Mouse (Mus musculus) adrenal gland, postnatal 10 days (tissue): ENCODE results near the gene Slc5a2. TPM values are rescaled to one million over a fixed set of nuclear protein-coding genes. Genes with fewer than 3 reads are reported as not detected.

Experiments
- DNase-seq: peaks from one replicate; pipeline ENCODE4 v3.0.0; 2021; ENCODE audit warnings: mixed read lengths
- long read RNA-seq, 2 experiments: library from polyadenylated mRNA; stranded (forward); transcript quantifications; one replicate each; pipeline ENCODE4 v2.0.0; 2021
- total RNA-seq, 2 experiments: library from RNA; stranded (reverse); gene quantifications; 2 replicates each; pipeline ENCODE4 v1.2.3; 2021

The Slc5a2 gene
- under 1 TPM in 1 of 2 experiments, not detected in 1; 0.27 TPM for total RNA-seq
- long read RNA-seq, experiment 1, result 0 reads
- long read RNA-seq, experiment 2, transcript Slc5a2-202 (14 exons, 2,277 nt), result major isoform, 18 of 30 reads
- long read RNA-seq, experiment 2, partial matches to known transcripts, result 9 of 30 reads
- long read RNA-seq, experiment 2, other reads (novel, unspliced or antisense), result 3 of 30 reads

DNA sequence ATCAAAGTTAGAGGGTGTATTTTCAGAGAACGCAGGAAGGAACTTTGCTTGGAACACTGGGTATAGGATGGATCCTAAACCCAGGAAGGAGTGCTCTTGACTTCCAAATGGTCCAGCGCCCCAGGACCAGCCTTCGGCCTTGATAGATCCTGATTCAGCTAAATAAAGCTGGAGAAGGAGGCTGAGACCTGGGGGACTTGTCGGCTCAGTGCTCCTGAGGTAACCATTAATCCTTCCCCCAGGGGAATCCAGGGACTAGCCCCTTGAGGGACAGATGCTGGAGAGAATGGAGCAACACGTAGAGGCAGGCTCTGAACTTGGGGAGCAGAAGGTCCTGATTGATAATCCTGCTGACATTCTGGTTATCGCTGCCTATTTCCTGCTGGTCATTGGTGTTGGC, at the start of gene Slc5a2:
Gene Slc5a2 (plus strand): TSS at position 247 of the 400 bp plus-strand sequence.
- no peak for DNase-seq

DNA sequence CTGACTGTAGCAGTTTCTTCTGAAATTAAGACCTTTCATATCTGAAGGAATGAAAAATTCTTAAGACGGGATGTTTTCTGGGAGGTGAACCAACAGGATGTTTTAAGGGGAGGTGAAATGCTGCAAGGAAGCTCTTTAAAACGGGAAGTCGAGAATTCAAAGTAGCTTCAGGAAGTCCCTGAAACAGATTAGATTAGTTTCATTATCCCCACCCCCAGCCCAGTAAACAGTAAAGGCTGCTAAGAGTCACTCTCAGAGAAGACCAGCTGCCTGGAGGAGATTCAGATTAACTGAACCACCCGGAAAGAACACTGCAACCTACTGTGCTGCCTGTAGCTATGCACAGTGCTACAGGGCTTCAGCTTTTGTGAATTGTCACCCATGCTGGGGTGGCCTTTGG, 45.5 kb upstream of the Slc5a2 start:
- DNase-seq, result no peak

DNA sequence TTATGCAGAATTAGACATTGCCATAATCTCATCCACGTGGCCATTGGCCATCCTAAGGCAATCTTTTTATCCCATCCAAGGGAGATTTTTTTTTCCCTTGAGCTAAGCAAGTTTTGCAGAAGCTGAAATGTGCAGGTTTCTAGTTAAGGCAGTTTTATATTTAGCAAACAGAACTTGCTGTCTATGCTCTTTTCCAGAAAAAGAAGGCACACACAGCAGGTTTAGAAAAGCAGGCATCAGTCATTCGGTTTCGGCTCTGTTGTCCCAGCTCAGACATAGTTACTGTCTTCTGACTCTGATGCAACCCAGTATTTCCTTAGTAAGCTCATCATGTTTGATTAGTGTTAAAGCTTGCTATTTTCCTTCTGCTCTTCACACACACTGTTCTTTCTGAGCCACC, 44.5 kb upstream of the Slc5a2 start:
- no peak for DNase-seq

DNA sequence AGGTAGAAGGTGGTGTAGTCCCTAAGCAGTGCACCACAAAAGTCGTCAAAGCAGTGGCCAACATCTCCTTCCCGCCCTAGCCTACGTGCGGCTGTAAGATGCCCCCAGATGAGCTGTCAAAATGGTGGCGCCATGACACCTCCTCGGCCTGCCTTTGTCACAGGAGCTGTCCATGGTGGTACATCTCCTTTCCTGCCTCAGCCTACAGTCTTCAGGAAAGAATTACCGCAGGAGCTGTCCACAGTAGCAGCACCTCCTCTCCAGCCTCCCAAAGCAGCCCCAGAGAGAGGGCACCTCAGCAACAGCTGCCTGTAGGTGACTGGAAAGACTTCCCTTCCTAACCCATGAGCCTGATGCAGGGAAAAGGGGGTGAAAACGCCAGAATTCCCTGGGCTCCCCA, 33.7 kb upstream of the Slc5a2 start:
- DNase-seq, result no peak

DNA sequence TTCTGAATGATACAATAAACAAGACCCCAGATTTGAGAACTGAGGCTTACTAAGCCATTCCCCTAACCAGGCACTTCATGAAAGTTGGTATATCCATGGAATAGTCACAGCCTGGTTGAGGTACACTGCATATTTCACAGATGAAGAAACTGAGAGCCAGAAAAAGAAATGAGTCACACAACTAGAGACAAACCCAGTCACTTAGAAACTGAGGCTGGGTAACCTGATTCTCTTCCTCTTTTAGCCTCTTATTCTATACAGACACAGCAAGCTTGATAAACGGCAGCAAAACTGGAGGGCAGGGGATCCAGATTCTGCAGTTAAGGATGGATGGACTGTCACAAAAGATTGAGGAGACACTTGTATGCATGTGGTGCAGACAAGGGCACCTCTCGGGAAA, 30.7 kb upstream of the Slc5a2 start:
- no peak for DNase-seq

DNA sequence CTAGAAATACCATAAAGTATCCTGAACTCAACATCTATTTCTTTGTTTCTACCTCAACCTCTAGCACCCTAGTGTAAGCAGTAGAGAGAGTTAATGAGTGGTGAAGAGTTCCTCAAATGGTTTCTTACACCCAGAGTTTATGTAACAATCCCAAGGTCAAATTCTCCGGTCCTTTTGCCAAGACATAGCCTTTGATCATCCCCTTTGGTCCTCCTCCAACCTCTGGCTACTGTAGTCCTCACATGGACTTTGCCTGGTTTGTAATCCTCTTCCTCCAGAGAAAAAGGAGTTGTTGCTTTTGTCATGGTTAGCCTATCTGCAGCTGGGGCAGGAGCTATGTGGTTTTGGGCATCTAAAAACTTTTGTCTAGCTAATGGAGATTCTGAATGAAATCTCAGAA, 30.0 kb upstream of the Slc5a2 start:
- no peak for DNase-seq

DNA sequence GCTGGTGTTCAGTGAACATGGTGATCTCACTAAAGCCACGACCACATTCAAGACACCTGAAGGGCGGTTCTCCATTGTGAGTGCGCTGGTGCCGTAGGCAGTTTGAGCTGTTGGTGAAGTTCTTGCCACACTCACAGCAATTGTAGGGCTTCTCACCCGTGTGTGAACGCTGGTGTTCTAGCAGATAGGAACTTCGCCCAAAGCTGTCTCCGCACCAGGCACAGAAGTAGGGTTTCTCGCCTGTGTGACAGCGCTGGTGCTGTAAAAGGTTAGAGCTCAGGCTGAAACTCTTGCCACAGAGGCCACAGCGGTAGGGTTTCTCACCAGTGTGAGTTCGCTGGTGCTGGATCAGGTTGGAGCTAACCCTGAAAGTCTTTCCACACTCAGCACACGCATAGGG, 29.0 kb upstream of the Slc5a2 start:
- DNase-seq, result no peak

DNA sequence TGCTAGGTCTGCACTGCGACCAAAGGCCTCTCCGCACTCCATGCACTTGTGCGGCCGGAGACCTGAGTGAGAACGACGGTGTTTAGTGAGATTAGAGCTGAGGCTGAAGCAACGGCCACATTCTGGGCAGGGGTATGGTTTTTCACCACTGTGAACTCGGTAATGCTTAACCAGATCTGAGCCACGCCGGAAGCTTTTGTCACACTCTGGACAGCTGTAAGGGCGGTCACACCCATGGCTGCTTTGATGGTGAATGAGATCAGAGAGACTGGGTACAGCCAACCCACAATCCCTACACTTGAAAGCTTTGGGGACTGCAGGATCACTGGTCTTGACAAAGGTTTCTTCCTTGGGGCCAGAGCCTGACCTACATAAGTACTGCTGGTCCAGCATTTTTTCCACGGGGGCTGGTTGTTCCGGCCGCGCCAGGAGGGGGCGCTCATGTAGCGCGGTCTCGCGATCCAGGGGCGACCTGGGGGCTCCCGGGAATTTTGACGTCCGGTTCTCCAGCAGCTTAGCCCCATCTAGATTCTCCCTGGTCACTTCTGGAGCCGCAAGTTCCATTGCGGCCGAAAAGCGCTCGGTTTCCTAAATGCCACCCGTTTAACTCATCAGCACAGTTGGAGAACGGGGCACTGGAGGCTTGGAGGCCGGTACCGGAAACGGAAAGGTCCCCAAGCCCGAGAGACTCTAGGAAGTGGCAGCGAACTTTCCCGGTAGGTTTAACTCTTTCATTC, 28.4 kb upstream of the Slc5a2 start, which contains the start of gene Armc5:
Gene Armc5 (plus strand): TSS at position 487 of the 737 bp plus-strand sequence.
- DNase-seq, result peak; percentile 91

DNA sequence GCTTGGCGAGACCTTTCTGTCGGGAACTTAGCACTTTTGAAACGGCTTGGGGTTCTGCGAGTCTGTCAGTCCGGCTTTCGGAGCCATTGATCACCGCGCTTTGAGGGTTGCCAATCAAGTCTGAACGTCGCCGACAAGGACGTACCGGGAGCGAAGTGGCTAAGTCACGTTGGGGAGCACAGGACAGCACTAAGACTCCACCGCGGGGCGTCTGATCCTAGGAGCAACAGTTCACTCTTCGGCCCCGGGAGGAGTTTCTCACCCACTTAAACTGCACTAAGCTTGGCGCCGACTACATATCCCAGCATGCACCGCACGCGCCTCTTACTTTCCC, 27.9 kb upstream of the Slc5a2 start:
- no peak for DNase-seq

DNA sequence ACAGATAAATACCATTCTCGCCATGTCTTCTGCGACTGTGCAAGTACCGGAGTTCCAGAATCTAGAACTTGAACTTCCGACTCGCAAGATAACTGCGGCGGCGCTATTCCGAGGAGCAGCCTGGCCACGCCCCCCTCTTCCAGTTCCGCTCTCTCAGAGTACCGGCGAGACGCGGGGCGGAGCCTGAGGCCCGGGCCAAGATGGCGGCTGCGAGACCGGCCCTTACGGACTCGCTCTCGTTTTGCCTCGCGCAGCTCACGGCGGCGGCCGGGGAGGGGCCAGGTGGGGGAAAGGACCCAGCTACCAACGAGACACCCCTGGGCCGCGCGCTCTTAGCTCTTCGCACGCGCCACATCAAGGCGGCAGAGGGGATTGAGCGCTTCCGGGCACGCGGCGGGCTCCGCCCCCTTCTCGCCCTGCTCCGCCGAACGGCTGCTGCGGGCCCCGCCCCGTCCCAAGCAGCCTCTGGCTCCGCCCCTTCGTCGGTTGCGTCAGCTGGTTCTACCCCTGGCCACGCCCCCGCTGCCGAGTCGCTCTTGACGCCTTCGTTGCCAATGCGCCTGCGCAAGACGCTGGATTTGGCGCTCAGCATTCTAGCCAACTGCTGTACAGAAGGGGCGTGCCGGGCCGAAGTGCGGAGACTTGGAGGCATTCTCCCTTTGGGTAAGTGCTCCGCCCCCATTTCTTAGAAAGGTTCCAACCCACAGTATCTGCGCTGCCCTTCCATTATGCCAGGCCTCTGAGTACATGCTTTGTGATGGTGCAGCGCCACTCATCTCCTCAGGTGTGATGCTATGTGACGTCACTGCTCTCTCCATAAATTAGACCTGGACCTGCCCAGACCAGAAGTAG, 27.3 kb upstream of the Slc5a2 start, which contains the start of gene 9130023H24Rik:
Gene 9130023H24Rik (minus strand): TSS at position 105 of the 852 bp plus-strand sequence.
- peak; percentile 100 for DNase-seq

DNA sequence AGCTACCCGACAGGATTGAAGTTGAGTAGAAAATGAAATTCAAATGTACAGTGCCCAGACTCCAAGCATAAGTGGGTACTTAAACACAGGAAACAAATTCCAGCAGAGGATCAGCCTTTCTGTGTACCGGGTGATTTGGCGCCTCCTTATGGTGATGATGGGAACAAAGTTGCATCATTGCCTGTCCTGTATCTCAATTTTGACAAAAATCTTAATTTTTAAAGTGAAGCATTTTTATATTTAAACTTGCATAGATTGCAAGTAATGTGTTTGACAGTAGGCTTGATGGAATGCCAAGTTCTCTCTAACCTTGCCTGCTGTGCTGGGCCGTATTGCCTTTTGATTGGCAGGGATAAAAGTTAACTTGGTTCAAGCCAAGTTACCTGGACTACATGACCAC, 26.5 kb upstream of the Slc5a2 start:
- no peak for DNase-seq

DNA sequence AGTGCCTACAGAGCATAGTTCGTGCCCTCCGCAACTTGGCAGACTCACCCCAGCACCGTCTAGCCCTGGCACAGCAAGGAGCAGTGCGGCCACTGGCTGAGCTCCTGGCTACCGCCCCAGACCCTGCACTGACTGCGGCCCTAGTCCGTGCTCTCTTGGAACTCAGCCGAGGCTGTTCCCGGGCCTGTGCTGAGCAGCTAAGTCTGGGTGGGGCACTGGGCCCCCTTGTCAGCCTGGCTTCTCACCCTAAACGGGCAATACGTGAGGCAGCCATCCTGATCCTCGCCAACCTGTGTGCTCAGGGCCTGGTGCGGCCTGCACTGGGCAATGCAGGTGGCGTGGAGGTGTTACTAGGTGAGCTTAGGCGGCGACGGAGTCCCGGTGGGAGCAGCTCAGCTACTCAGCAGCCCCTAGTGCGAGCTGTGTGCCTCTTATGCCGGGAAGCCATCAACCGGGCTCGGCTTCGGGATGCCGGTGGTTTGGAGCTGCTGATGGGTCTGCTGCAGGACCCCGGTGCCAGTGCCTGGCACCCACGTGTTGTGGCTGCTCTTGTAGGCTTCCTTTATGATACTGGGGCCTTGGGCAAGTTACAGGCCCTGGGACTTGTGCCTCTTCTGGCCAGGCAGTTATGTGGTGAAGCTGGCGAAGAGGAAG, 25.2 kb upstream of the Slc5a2 start:
- no peak for DNase-seq

DNA sequence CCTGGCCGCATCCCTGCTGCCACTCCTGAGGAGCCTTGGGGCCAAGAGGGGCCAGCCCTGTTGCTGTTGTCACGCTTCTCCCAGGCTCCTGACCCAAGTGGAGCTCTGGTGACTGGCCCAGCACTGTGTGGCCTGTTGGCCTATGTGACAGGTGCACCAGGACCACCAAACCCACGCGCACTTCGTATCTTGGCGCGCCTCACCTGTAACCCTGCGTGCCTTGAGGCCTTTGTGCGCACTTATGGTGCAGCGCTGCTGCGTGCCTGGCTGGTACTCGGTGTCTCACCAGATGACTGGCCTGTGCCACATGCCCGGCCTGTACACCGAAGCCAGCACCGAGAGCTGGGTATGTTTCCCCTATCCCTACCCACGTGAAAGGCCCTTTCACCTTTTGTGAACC, 23.1 kb upstream of the Slc5a2 start:
- DNase-seq, result no peak

DNA sequence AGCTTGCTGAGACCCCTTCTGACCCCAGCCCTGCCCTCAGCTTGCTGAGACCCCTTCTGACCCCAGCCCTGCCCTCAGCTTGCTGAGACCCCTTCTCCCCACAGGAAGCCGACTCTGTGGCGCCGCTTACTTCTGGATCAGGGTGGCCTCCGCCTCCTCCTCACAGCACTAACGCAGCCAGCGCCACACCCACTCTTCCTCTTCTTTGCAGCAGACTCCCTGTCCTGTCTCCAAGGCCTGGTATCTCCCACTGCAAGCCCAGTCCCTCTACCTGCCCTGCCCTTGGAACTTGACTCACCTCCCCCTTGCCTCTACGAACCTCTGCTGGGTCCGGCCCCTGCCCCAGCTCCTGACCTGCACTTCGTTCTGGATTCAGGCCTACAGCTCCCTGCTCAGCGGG, 21.5 kb upstream of the Slc5a2 start:
- no peak for DNase-seq

DNA sequence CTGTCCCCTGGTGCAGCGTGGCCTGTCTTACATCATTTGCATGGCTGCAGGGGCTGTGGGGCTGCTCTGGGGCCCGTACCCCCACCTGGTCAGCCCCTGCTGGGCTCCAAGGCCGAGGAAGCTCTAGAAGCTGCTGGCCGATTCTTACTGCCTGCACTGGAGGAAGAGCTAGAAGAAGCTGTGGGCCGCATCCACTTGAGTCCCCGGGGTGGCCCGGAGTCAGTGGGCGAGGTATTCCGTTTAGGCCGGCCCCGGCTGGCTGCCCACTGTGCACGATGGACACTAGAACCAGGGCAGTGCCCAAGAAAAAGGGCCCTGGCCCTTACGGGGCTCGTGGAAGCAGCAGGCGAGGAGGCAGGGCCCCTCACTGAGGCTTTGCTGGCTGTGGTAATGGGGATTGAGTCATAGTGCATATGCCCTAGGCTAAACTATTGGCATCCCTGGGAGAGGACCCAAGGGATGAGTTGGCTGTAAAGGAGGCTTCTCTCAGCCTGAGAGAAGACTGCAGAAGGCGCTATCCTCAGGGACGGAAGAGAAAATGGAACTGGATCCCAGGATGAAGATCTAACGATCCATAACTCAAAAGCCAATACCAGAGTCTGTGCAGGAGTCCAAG, 20.9 kb upstream of the Slc5a2 start:
- no peak for DNase-seq

DNA sequence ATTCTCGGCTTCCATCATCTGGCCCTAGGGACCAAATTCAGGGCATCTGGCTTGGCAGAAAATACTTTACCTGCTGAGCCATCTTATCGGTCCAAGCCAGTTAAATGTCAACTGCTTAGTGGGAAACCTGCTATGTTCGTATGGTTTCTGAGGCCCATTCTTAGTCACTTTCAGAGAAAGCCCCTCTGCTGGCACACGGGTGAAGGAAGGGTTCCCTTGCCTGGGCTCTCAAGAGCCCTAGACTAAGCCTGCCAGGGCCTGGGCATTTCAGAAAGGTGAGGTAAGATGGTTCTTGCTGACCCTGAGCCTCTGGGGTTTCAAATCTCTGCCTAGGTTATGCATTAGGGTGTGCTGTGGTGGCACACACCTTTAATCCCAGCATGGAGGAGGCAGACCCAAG, 19.9 kb upstream of the Slc5a2 start:
- DNase-seq, result no peak

DNA sequence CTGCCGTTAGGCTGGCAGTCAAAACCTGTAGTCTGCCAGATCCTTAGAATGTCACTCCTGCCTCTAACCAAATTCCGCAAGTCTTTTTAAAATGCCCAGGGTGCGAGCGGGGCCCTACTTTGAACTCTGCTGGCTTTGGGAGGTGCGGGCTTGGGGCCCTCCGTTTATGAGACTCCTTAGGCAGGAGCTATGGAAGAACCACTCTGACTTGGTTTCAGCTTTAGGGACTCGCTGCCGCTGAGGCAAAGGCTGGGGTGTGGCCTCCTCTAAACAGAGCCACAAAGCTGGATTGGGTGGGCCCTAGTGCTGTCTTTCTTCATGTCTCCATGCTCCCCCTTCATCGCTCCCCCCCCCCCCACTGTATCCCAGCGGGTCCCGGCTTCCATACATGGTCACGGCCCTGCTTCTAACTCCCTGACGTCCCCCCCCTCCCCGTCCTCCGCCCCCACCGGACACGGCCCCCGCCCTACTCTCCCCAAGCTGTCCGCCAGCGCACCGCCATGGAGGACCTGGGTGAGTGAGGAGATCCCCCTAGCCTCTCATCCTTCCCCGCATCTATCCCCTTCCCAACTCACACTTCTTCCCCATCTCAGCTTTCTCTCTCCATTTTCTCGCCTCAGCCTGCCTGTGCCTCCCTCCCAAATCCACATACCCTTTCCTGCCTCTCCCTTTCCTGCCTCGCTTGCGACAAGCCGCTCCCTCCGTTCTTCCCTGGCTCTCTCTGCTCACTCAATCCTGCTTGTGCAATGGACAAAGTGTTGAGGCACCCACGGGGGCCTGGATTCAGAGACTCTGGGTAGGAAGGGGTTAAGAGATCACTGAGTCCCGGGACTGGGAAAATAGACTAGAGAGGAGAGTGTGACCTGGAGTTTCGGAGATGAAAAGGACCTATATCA, 18.7 kb upstream of the Slc5a2 start, which contains the start of gene Tgfb1i1:
Gene Tgfb1i1 (plus strand): TSS at position 317 of the 896 bp plus-strand sequence.
- peak; percentile 62 for DNase-seq

DNA sequence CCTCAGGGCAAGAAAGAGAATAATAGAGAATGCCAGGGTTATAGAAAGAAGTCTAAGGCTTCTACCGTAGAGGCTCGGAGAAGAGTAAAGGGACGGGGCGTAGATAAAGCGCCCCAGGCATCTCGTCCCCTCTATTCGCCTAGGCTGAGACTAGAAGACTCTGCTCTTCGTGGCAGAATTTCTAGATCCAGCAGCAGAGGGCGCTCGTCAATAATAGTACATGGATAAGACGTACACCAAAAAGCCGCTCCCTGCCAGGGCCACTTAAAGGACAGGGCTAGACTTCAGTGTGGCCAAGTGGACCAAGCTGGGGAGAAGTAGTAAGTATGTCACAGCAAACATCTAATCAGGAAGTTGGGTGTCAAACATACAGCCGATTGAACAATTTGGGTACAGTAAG, 18.0 kb upstream of the Slc5a2 start:
- peak; percentile 88 for DNase-seq

DNA sequence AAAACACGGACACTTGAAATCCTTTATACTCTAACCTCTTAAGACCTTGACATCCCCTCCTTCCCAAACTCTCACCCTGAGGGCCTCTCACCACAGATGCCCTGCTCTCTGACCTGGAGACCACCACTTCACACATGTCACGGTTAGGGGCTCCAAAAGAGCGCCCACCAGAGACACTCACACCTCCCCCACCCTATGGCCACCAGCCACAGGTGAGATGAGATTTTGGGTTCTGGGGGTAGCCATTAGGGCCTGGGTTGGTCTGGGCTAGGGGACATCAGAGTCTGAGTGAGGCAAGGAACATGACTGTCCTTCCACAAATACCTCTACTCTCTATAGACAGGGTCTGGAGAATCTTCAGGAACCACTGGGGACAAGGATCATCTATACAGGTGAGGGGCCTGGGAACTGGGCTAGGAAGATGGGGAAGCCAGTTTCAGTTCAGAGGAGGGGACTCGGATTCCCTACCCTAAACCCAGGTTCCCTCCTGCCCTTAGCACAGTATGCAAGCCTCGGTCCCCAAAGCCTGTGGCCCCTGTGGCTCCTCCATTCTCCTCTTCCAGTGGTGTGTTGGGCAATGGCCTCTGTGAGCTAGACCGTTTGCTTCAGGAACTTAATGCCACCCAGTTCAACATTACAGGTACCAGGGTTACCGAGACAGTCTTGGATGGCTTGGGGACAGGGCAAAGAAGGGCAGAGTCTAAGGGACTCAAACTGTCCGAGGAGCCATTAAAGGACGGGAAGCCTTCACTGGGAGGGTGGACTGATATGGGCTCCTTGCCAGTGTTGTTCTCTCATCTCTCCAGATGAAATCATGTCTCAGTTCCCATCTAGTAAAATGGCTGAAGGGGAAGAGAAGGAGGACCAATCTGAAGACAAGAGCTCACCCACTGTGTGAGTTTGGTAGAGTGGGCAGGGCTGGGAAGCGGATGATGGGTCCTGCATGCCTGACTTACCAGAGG, 17.1 kb upstream of the Slc5a2 start:
- DNase-seq, result no peak

DNA sequence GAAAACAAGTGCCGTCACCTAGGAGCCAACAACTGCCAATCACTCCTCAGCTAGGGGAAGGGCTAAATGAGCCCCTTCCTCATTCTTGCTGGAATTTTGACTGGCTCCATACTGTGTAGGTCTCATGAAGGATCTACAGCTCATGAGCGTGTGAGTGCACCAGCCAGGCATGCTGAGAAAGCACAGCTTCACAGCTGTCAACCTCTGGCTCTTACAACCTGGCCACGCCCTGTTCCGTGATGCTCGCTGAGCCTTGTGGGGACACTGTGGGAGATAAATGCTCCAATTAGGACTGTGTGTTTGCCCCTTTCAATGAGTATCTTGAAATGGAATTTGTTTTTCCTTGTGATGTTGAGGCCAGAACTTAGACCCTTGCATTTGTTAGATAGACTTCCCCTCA, 15.5 kb upstream of the Slc5a2 start:
- no peak for DNase-seq
